Mouse (Mus musculus): ENCODE data around the gene Snx1.

DNA sequence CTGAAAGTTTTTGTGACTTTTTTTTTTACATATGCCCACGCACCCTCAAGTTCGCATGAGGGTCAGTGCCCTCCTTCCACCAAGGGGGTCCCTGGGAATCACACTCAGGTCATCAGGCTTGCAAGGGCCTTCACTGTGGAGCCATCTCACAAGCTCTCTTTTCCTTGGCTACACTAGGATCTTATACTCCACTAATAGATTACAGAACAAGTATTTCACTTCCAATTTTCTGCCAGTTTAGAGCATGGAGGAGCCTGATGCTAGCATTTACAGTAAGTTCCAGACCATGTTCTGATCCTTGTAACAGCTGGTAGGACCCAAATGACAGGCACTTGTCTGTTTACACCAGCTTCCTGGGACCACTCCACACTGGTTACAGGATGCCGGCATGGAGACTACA, 48.3 kb downstream of the Snx1 start:
- TF ChIP-seq CTCF (conservative IDR thresholded peaks at IDR 0.05; ENCODE audit: low read length) = no peak
- TF ChIP-seq POU5F1 (IDR thresholded peaks at IDR 0.05; ENCODE audit: borderline replicate concordance, low read length) = no peak

All from E14TG2a.4 (cell line).